Mouse (Mus musculus): Measurements from ENCODE around the gene Fat3.

Gene Fat3

DNA sequence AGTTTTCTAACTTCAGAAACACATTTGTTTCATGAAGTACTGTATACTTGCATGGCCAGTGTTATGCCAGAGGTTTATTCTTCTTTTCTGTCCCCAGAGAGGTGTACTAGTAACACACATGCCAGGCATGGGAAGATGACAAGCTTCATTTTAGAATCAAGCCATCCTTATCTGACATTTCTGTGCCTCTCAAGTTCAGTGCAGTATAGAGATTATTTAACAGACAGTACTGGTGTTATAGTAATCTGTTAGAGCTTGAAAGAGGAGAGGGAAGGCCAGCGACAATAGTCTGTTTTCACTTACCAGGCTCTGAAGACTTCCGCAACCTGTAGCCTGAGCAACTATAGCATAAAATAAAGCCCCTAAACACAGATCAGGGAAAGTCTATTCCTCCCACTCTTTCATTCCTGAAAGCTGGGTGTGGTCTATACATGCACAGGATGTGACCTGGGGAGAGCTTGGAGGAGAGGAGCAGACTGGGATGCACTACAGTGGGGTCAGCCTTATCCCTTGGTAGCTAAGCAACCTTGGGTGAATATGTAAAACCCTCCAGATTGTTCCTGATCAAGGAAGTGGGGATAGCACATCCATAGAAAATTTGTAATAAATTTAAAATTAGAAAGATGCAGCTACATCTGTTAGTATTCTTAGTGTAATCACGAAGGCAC lies 557.5 kb downstream of the Fat3 start:
- CTCF ChIA-PET, result no interaction called here

DNA sequence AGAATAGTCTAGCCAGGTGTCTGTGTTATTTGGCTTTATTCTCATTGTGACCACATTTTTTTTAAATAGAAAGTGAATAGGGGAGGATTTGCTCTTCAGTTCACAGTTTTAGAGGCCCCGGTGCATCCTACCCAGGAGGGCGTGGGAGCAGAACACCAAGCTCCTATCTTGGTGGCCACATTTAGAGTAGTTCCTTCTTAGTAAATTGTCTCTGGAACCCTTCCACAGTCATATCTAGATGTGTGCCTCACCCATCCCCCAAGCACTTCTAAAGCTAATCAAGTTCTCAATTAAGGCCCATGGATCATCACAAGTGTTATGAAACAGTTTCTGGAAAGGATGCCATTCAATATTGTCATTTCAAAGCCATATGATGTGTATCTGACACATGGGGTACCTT lies 559.3 kb downstream of the Fat3 start:
- CTCF ChIA-PET, result no interaction called here

DNA sequence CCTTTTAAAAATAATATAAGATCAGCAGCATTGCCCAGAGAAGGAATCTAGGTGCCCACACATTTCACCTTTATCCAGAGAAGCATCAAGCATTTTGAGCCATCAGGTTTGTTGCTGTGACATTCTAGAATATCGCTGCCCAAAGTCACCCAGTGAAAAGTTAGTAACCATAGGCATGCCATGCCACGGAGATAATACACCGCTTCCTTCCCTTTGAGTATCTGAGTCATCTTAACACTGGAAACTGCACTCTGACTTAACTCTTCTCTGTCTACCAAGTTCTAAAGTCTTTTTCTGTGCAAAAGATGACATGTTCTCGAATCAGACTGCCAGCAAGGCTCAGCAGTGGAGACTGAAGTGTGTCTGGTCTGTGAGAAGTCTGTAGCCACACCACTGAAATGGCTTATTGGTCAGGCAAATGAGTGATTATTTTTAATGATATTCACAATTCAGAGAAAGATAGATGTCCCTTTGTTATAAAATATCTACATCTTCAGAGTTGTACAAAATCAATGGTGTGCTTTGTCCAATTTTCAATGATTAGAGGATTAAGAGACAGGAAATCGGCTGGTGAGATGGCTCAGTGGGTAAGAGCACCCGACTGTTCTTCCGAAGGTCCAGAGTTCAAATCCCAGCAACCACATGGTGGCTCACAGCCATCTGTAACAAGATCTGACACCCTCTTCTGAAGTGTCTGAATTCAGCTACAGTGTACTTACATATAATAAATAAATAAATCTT lies 560.0 kb downstream of the Fat3 start:
- CTCF ChIA-PET, result no interaction called here

DNA sequence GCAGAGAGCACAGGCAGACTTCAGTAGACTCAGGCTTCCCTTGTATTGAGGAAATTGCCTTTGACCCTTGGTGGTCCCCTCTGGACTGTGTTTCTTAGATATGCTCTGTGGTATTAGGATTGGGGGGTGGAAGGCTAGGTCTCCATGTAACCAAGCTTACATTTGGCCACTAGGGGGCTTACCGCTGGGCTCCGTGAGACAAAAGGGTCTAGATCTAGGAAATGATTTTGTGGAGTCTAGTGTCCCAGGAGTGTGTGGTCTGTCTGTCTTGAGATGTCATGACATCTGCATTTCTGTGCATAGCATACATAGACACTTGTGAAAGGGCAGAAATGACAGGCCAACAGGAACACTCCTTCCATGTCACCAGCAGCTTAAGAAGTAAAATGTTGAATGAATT lies 561.5 kb downstream of the Fat3 start:
- CTCF ChIA-PET, result no interaction called here

DNA sequence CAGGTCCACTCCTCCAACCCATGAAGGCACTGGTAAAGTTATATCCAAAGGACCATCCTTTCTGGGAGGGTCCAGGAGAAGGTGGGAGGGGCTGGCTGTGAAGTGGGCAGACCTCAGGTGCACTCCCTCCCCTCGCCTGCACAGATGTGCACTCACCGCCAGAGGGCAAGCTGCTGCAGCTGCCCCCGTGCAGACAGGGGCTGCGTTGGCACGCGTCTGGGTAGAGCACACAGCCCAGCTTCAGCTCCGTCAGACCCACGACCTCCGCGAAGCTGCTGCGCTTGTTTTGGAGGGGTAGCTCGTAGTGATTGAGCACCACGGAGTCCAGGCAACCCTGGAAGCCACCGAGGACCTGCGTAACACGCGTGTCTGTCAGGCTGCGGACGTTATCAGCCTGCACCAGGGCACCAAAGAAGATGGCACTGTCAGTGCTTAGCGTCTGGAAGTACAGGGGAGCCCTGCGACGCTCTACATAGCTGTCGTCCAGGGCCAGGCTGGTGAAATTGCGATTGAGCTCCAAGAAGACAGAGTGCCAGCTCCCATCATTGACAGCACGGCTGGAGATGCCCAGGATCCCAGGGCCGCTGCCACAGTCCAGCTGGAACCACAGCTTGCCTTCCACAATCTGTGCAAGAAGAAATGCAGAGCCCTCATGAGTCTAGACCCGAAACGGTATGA lies 563.1 kb downstream of the Fat3 start:
- CTCF ChIA-PET, result no interaction called here

DNA sequence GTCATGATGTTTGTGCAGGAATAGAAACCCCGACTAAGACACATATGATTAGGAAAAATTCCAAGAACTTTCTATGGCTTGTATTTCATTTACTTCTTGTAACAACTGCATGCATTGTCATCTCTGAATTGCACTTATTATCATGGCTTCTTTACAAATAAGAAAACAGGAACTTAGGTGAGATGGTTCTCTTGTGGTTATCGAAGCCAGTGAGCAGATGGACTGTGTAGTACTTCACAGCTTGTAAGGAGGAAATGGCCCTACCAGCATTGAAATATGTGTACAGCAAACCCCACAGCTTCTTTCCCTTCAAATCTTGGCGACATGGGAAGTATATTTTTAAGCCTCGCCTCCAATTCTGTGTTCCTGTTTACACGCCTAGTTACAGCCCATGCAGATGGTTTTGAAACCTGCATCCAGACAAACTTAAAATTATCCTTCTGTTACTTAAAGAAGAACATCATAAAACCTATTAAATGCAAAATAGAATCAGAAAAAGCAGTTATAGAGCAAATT lies 570.1 kb downstream of the Fat3 start:
- CTCF ChIA-PET, result no interaction called here

DNA sequence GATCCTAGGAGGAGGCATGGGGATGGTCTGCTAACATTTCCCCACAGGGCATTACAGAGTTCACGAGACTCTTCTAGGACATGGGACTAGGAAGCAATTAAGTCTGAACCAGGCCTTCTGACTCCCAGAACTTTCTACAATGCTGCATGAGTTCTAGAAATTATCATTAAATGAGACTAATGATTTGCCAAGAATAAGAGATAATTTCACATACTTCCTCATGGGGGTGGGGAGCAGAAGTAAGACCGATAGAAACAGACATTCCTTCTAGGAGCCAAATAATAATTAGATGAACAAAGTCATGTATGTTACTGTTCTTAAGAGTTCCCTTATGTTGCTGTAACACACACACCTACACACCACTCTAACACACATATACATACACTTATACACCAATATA lies 572.8 kb downstream of the Fat3 start:
- CTCF ChIA-PET, result no interaction called here

DNA sequence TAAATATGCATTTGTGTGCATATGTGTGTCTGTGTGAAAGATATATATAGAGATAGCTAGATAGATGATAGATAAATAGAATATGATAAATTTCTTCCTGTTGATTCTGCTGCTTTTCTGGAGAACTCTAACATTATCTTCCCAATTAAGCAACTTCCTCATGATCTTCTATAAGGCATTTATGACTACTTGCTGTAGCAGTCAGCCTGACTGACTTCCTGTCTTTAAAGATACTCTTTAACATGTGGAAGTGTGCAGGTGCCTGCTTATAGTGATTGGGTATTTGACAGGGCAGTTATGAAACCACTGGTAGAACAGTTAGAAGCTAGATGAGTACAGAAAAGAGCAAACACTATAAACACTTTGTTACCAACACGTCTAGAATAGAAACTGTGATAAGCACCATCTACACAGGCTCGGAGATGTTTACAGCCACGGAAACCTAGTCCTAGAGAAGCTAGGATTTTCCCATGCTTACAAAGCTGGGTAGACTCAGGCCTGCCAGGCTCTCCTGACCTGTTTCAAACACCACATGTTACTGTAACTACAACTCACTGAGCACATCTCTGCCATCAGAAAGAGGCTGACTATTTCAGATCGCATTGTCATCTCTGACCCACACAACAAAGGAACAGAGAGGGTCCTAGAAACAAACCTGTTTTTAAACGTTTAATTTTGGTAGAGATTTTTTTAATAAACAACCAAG lies 573.6 kb downstream of the Fat3 start:
- CTCF ChIA-PET, result no interaction called here

DNA sequence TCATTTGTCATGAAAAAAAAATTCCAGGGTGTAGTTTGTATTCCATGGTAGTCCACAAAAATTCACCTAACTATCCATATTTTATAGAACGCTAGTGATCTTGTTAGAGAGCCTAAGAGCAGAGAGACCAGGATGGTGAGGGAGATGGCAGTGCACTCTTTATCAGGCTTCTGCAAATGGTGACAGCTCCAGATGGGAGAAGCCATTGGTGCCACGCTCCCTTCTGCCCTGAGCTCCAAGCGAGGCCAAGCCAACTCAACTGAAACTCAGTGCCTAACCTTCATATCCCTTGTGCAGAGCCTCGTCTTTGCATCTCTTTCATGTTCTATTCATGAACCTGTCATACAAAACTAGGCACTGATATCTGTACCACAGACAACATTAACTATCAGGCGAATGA lies 575.8 kb downstream of the Fat3 start:
- CTCF ChIA-PET, result no interaction called here

DNA sequence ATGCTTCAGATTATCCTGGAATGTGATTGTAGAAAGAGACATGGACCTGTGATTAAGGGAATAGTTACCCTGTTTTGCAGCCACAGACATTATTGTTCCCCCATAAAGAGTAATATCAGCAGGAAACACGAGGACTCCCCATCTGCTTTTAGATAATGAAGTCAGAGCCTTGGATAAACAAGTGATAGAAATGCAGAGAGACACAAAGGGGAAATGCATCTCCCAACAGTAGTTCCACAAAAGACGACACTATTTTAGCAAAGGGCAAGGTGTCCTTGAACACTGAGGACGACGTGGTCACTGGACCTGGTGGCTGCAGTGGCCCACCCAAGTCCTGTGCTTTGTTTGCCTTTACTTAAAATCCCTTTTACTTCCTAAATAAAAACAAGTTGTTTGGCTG lies 580.8 kb downstream of the Fat3 start:
- CTCF ChIA-PET, result no interaction called here

DNA sequence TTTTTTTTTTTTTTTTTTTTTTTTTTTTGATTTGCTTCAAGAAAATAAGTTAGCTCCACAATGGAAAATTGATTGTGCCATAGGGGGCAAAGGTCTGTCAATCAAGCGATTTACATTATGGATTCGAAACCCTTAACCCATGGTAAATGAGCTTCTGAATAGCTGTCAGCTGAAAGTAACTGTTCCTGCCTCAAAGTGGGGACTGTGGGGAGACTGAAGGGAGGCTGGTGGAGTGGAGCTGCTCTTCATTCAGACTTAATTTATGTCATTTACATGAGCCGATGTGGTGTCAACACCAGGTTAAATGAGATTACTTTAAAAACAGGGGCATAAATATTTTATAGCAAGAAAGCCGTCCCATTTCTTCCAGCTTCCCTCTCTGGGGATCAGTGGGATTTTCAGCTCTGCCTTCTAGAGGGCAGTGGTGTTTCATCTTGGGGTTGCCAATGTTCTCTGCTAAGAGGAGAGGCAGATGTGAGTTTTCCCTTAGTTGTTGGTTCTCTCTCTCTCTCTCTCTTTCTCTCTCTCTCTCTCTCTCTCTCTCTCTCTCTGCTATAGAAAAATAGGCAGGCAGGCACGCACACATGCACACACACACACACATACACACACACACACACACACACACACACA lies 581.6 kb downstream of the Fat3 start:
- CTCF ChIA-PET, result no interaction called here

DNA sequence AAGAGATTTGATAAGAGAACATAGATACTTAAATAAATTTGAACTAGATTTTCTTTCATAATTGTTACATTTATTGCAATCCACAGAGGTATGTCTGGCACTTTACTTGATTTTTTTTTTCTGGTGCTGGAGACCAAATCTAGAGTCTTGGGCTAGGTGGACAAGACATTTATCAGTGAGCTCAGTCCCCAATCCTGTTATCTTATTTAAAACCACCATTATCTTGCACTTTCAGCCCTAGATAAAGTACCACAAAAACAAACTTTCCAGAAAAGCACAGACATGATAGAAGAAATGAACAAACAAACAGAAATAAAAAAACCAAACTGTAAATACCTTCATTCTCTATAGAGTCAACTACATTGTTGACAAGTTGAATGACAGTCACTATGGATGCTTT lies 584.5 kb downstream of the Fat3 start:
- CTCF ChIA-PET, result no interaction called here

DNA sequence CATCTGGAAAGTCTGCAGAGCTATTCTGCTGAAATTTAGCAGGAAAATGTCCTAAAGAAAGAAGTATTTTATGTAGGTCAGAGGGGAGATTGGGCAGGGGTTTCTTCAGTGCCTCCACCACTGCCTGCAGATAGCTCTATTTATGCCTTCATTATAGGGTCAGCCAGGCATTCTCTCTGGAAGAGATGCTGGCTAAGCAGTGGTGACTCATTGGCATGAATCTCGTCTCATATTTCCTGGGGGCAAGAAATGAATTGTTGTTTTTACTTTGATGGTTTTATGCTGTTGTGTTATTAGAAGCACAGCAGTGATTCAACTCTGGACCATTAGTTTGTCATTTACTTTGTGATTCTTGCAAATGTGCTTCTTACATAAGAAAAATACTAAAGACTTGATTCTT lies 588.4 kb downstream of the Fat3 start:
- CTCF ChIA-PET, result no interaction called here

DNA sequence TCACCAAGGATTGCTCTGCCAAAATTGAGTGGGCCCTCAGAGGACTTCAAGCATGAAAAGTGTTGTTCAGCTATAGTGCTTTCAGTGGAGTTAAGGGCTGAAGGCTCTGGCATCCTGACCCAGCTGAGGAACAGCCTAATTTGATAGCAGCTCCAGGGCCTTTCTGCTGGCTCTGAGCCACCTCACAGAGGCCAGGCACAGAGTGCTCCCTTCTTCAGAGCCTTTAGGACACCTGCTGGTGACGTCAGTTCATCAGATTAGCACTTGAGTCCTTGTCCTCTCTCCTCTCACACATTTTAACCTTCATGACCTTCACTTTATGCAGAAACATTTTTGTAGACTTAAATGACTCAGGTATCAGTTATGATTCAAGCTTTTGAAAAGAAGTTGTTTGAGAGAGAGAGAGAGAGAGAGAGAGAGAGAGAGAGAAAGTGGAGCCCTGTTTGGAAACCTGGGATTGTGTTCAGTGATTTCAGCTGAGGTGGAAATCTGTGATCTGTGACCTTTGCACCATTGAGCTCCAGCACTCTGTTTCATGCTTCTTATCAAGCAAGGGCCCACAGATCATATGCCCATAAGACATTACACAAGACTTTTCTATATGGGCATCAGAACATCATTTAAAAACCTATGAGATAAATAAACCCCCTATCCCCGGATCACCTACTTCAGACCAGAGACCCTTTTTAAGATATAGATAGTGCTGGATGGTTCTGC lies 591.5 kb downstream of the Fat3 start:
- CTCF ChIA-PET, result no interaction called here

DNA sequence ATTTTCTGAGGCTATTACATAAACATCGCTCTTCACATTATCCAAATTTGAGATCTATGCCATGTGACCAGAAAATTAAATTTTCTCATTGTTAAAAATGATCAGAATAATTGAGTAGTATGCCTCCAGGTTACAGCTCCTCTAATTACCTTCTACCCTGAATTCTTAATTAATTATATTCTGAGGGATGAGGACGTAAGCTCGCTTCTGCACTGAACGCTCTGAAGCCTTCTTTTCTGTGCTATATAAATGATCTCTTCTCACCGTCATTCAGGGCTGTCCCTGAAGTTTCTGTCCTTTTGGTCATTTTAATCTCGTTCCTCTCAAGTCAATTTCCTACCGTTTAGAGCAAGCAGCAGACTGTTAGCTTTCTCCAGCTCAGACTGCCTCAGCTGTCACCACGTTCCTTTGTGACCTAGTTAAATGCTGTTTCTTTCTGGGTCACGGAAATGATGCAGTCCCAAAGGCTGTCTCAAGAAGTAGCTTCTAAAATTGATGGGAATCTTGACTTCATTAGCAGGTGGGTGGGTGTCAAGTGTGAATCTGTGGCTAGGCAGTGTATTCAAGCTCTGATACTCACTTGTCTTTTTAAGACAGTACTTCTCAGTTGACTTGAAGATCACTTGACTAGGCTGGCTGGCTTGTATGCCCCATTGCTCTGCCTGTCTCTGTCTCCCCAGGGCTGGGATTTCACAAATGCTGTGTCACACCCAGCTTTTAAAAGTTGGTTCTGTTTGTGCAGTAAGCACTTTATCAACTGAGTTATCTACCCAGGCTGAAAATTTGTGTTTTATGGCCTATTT lies 596.9 kb downstream of the Fat3 start:
- CTCF ChIA-PET, result no interaction called here

DNA sequence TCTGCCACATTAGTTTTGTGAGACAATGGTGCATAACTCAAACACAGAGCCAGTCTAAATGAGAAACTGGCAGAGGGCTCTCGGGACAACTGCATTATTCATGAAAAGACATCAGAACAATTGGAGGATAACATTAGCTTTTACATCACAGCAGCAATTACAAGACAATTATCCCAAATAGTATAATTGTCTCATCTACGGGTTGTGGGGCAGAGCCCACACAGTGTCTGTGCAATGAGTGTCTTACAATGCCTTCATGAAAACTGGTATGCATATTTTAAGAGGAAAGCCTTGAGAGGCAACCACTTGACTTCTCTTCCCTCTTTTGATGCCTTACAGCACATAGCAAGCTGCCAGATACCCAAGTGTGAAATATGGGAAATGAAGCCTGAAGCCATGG lies 603.0 kb downstream of the Fat3 start:
- CTCF ChIA-PET, result no interaction called here

DNA sequence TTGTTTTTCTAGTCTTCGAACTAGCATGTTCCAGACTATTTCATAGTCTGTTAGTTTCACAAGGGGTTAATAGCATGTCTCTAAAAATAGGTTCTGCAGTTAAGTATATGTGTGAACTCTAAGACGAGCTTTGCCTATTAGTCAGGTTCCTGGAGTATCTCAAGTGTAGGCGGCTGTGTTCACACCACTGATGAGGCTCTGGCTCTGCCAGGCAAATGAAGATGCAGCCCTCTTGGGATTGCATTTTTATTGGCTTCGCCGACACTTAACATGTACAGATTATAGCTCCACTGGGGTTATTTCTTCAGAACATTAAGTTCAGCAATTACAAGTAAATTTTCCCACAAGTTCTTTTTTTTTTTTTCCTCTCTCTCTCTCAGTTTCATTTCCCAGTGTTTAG lies 614.3 kb downstream of the Fat3 start:
- CTCF ChIA-PET, result no interaction called here

DNA sequence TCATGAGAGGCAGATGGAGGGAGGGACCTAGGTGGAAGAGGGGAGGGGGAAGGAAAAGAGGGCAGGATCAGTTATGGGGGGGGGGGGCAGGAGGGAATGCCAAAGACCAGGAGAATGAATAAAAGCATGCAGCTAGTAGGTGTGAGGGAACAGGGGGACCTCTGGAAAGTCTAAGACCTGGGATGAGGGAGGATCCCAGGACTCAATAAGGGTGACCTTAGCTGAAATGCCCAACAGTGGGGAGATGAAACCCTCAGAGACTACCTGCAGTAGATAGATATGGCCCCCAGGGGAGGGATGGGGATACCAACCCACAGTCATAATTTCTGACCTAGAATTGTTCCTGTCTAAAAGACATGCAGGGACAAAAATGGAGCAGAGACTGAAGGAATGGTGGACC lies 620.3 kb downstream of the Fat3 start:
- CTCF ChIA-PET, result interaction anchor here (0.7 kb wide), 1 partner anchor 682 kb away, joined by 11 read pairs; no protein-coding TSS in a partner anchor

DNA sequence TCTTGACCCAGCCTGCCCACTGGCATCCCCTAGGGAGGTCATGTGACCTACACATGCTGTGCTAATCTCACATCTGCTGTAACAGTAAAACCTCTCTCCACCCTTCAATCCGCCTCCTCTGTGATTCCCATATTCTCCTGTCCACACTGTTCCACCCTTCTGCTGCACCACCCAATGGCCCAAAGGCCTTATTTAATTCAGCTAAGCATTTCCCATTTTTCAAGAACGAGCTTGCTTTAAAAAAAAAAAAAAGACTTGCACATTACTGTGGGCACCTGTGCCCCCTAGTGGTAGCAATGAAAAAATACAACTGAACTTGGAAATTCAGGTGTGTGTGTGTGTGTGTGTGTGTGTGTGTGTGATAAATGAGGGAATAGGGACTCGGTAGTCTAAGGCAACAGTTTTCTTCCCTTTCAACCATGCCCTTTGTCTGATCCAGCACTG lies 620.9 kb downstream of the Fat3 start:
- CTCF ChIA-PET, result interaction anchor here (0.6 kb wide), 3 partner anchors 175 to 1423 kb away, joined by 3 to 4 read pairs (median 3); no protein-coding TSS in a partner anchor

DNA sequence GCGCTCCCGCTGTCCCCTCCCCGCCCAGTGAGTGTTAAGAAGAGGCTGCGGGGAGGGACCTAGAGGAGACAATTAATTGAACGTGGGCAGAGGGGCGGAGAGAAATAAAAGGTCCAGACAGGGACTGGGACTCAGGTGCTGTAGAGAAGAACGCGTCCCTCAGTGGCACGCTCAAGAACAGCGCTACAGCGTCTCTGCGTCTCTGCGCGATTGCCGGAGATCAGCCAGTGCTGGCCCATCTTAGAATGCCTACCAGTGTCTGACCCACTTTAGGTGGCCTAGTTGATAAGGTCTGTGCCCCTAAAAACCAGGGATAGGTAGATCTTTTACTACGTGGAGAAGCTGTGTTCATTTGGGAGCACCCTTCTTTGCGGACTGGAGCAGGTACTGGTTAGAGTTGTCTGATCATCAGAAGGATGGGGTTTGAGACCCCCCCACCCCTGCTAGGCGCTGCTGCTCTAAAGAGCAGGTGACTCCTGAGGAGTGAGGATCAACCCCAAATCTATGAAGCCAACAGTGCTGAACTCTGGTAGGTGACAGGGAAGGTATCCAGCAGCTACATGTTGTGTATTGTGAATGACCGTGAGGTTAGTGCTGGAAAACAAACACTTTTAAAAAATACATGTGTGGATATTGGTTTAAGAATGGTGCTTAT lies 626.5 kb downstream of the Fat3 start, which contains the start of gene Mtnr1b:
Mtnr1b (minus strand) TSS at position 51 of the 655 bp plus-strand sequence.
- CTCF ChIA-PET, result no interaction called here

All from spleen, embryonic (tissue).